Mouse (Mus musculus) splenic B cell, adult 2 months (primary cell): ENCODE results near the gene Brdt.

ENCODE experiments used
- DNase-seq: peaks from one replicate; pipeline ENCODE4 v3.0.0-alpha.2; 2011; ENCODE audit warnings: low read depth, low spot score
- H3K27me3 ChIP-seq: 2 replicates; pipeline ENCODE4 v1.6.1; 2012; ENCODE audit warnings: mild to moderate bottlenecking, low read length, moderate library complexity, mixed read lengths; ENCODE audit not compliant: control insufficient read depth, poor library complexity, insufficient read depth, severe bottlenecking
- H3K36me3 ChIP-seq: 2 replicates; pipeline ENCODE4 v1.6.1; 2012; ENCODE audit warnings: mild to moderate bottlenecking, low read length, moderate library complexity, mixed read lengths; ENCODE audit not compliant: control insufficient read depth, poor library complexity, insufficient read depth, severe bottlenecking

The Brdt gene

GRCm38 (mm10) chr5:107296512-107297322, 34.2 kb upstream of the Brdt start:
- H3K36me3 ChIP-seq, result no peaks in the 10 kb centered on the region
- no peaks in the 10 kb centered on the region for H3K27me3 ChIP-seq
- DNase-seq, result no peak

- no peak for DNase-seq
- Histone ChIP-seq H3K27me3 (no peaks in the 10 kb centered on the region), H3K36me3 (no peaks in the 10 kb centered on the region)
Observed at GRCm38 (mm10) chr5:107298854-107299253, 32.1 kb upstream of the Brdt start.

GRCm38 (mm10) chr5:107303350-107303861, 27.6 kb upstream of the Brdt start:
- no peaks in the 10 kb centered on the region for H3K27me3 ChIP-seq
- H3K36me3 ChIP-seq, result no peaks in the 10 kb centered on the region
- DNase-seq, result peak; percentile 47

GRCm38 (mm10) chr5:107304117-107304825, 26.7 kb upstream of the Brdt start:
- Histone ChIP-seq H3K36me3 (no peaks in the 10 kb centered on the region), H3K27me3 (no peaks in the 10 kb centered on the region)
- DNase-seq, result no peak

- DNase-seq, result no peak
- H3K36me3 ChIP-seq, result no peaks in the 10 kb centered on the region
- H3K27me3 ChIP-seq, result no peaks in the 10 kb centered on the region
Observed at GRCm38 (mm10) chr5:107307432-107307831, 23.5 kb upstream of the Brdt start.

- Histone ChIP-seq H3K27me3 (no peaks in the 10 kb centered on the region), H3K36me3 (no peaks in the 10 kb centered on the region)
- no peak for DNase-seq
Observed at GRCm38 (mm10) chr5:107317141-107317540, 13.8 kb upstream of the Brdt start.

GRCm38 (mm10) chr5:107320703-107321102, 10.3 kb upstream of the Brdt start:
- no peaks in the 10 kb centered on the region for H3K27me3 ChIP-seq
- H3K36me3 ChIP-seq, result no peaks in the 10 kb centered on the region
- DNase-seq, result peak; percentile 63

GRCm38 (mm10) chr5:107340404-107340803, 9.4 kb downstream of the Brdt start:
- no peaks in the 10 kb centered on the region for H3K27me3 ChIP-seq
- DNase-seq, result no peak
- H3K36me3 ChIP-seq, result no peaks in the 10 kb centered on the region

GRCm38 (mm10) chr5:107342891-107343290, 11.9 kb downstream of the Brdt start:
- Histone ChIP-seq H3K36me3 (no peaks in the 10 kb centered on the region), H3K27me3 (no peaks in the 10 kb centered on the region)
- DNase-seq, result no peak

GRCm38 (mm10) chr5:107346214-107346613, 15.3 kb downstream of the Brdt start:
- DNase-seq, result no peak
- Histone ChIP-seq H3K36me3 (no peaks in the 10 kb centered on the region), H3K27me3 (no peaks in the 10 kb centered on the region)

GRCm38 (mm10) chr5:107352566-107352965, 21.6 kb downstream of the Brdt start:
- no peak for DNase-seq
- H3K27me3 ChIP-seq, result no peaks in the 10 kb centered on the region
- H3K36me3 ChIP-seq, result no peaks in the 10 kb centered on the region

- H3K27me3 ChIP-seq, result no peaks in the 10 kb centered on the region
- DNase-seq, result no peak
- no peaks in the 10 kb centered on the region for H3K36me3 ChIP-seq
Observed at GRCm38 (mm10) chr5:107353981-107354380, 23.0 kb downstream of the Brdt start.

GRCm38 (mm10) chr5:107355801-107356200, 24.8 kb downstream of the Brdt start:
- H3K27me3 ChIP-seq, result no peaks in the 10 kb centered on the region
- H3K36me3 ChIP-seq, result no peaks in the 10 kb centered on the region
- no peak for DNase-seq

- Histone ChIP-seq H3K27me3 (no peaks in the 10 kb centered on the region), H3K36me3 (no peaks in the 10 kb centered on the region)
- no peak for DNase-seq
Observed at GRCm38 (mm10) chr5:107357723-107358122, 26.8 kb downstream of the Brdt start.

GRCm38 (mm10) chr5:107359395-107360053, 28.6 kb downstream of the Brdt start:
- peak; percentile 92 for DNase-seq
- Histone ChIP-seq H3K27me3 (no peaks in the 10 kb centered on the region), H3K36me3 (no peaks in the 10 kb centered on the region)
